ENCODE assay signal across 9 mouse cellular contexts in the genomic region with DNA sequence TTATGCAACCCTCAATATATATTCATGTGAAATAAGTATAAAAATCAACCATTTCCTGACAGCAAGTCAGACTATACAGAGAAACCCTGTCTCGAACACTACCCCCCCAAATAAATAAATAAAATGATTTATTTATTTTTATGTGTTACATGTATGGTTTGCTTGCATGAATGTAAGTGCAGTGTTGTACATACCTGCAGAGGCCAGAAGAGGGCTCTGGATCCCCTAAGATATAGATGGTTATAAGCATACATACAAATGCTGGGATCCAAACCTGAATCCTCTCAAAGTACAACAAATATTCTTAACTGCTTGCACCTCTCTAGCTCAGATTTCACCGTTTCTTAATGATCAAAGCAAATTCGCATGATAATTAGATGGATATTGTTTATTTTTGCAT. TPM values are rescaled to one million over a fixed set of nuclear protein-coding genes. Genes with fewer than 3 reads are reported as not detected.
DNase-seq lines count a peak whose midpoint lies in the region; TF ChIP-seq lines count a peak whose summit lies in the region.
"Had no signal": no experiment of that assay in that cellular context is flagged by ENCODE, and none has a peak within 500 bp of the region (broad histone marks: within the 10 kb centered on the region; RNA-seq: fewer than 3 reads in every experiment).

No protein-coding gene starts in this region.

- TF ChIP-seq CTCF in layer of hippocampus, adult 2 months (conservative IDR thresholded peaks at IDR 0.05), result peak; percentile 87

- peak; percentile 7 for DNase-seq in adrenal gland, postnatal 10 days
- no peak for DNase-seq in adrenal gland, adult 8-10 months
- DNase-seq in layer of hippocampus, adult 2 months (ENCODE audit: low spot score in 2 of 2), result peak; percentile 23 to 34
- no peak for DNase-seq in layer of hippocampus, adult 8-10 months (ENCODE audit: low spot score in 2 of 2)
- DNase-seq in brain, adult 2 months (ENCODE audit: low read depth, low spot score), result peak; percentile 88
- peak; percentile 13 for DNase-seq in fibroblast of lung, adult 2 months (ENCODE audit: low read depth)
- peak; percentile 38 for DNase-seq in naive thymus-derived CD4-positive, alpha-beta T cell, adult 2 months (ENCODE audit: low read depth)
- no peak for DNase-seq in urinary bladder, postnatal 4 days (ENCODE audit: low spot score in 2 of 2)

- no peak overlapping the region for H3K27ac ChIP-seq in layer of hippocampus, adult 2 months
- H3K27ac ChIP-seq: liver, embryonic 15.5 days had no signal

- no peak overlapping the region for H3K4me3 ChIP-seq in layer of hippocampus, adult 2 months
- H3K4me3 ChIP-seq: liver, embryonic 15.5 days had no signal

RNA-seq across cellular contexts. Expression of a gene that starts 51.5 kb away (rescaled TPM):
- total RNA-seq in adrenal gland, postnatal 10 days (2021), result 1 to 10 TPM; 8.5 to 9.1 TPM
- 10 to 100 TPM; 15.9 to 21.1 (median 17.8) TPM for total RNA-seq in adrenal gland, adult 8-10 months (2022)
- total RNA-seq in layer of hippocampus, adult 2 months (2021), result 100 to 1,000 TPM; 229 to 234 TPM
- total RNA-seq in layer of hippocampus, adult 8-10 months (2022), result 100 to 1,000 TPM; 202 to 211 (median 208) TPM

RNA-seq across cellular contexts. Expression of a gene that starts 55.0 kb away (rescaled TPM):
- 10 to 100 TPM in 1 of 2 experiments, 1 to 10 TPM in 1; 8.4 to 13.1 TPM for total RNA-seq in adrenal gland, postnatal 10 days (2021)
- total RNA-seq in adrenal gland, adult 8-10 months (2022), result 10 to 100 TPM; 17.3 to 24.2 (median 20.4) TPM
- total RNA-seq in layer of hippocampus, adult 2 months (2021), result 10 to 100 TPM; 11.0 to 11.2 TPM
- total RNA-seq in layer of hippocampus, adult 8-10 months (2022), result 10 to 100 TPM in 2 of 4 experiments, 1 to 10 TPM in 2; 8.8 to 15.2 (median 12.2) TPM

RNA-seq across cellular contexts. Expression of a gene that starts 58.6 kb away (rescaled TPM):
- 10 to 100 TPM; 78.1 to 96.0 TPM for total RNA-seq in adrenal gland, postnatal 10 days (2021)
- total RNA-seq in adrenal gland, adult 8-10 months (2022), result 100 to 1,000 TPM; 110 to 118 (median 117) TPM
- total RNA-seq in layer of hippocampus, adult 2 months (2021), result 100 to 1,000 TPM; 319 to 331 TPM
- total RNA-seq in layer of hippocampus, adult 8-10 months (2022), result 100 to 1,000 TPM; 281 to 326 (median 296) TPM

Comparison
In these comparisons a context has a peak if more than half of its experiments do, and no peak if none do; other contexts are left out.
1. DNase-seq: peak in adrenal gland, postnatal 10 days (single experiment), layer of hippocampus, adult 2 months (2 of 2), brain, adult 2 months (single experiment), fibroblast of lung, adult 2 months (single experiment) and naive thymus-derived CD4-positive, alpha-beta T cell, adult 2 months (single experiment); none in adrenal gland, adult 8-10 months (single experiment), layer of hippocampus, adult 8-10 months (0 of 2) and urinary bladder, postnatal 4 days (0 of 2).
2. RNA of a gene that starts 51.5 kb away (total RNA-seq): 229 to 234 TPM in layer of hippocampus, adult 2 months and 202 to 211 TPM in layer of hippocampus, adult 8-10 months; 15.9 to 21.1 TPM in adrenal gland, adult 8-10 months and 8.5 to 9.1 TPM in adrenal gland, postnatal 10 days; every median in the first group is over 4 times any median in the second.